Mouse (Mus musculus) liver, adult 2 months (tissue): ENCODE measurements around the gene Ankrd12.

Source experiments
- CTCF ChIP-seq: fragments of 200-500 bp; IDR thresholded peaks from 2 replicates; pipeline ENCODE4 v1.5.1; 2011; ENCODE audit warnings: low read depth, low read length, control low read depth
- POLR2A ChIP-seq: fragments of 200-500 bp; IDR thresholded peaks from 2 replicates; pipeline ENCODE4 v1.6.1; 2011; ENCODE audit warnings: low read length, control low read depth; ENCODE audit not compliant: insufficient read depth; ENCODE audit errors: extremely low read depth

- TF ChIP-seq POLR2A (no peak), CTCF (no peak)
These were observed 35.9 kb downstream of the Ankrd12 start for GRCm38 (mm10) chr17:66041020-66041419.
